Mouse (Mus musculus) gonadal fat pad, adult 2 months (tissue): Measurements from ENCODE around the gene Rxra. TPM values are rescaled to one million over a fixed set of nuclear protein-coding genes. Genes with fewer than 3 reads are reported as not detected.

Experiments
- DNase-seq: peaks from one replicate; pipeline ENCODE4 v3.0.0-alpha.2; 2012; ENCODE audit warnings: low read depth
- polyA plus RNA-seq: library from polyadenylated mRNA; depleted of rRNA; stranded (reverse); fragments of >200 nt; gene quantifications from 2 replicates; pipeline ENCODE4 v1.2.3, GENCODE M21; 2012

Gene Rxra
- polyA plus RNA-seq, 1 experiment = 82.3 TPM

- DNase-seq = no peak
Observed at GRCm38 (mm10) chr2:27702283-27702682, 26.0 kb downstream of the Rxra start.

- DNase-seq = no peak
Observed at GRCm38 (mm10) chr2:27702904-27703666, 26.8 kb downstream of the Rxra start.

- no peak for DNase-seq
Observed at GRCm38 (mm10) chr2:27703852-27704640, 27.8 kb downstream of the Rxra start.

- no peak for DNase-seq
Observed at GRCm38 (mm10) chr2:27704641-27705040, 28.4 kb downstream of the Rxra start.

GRCm38 (mm10) chr2:27710871-27711382, 34.7 kb downstream of the Rxra start:
- DNase-seq = no peak

GRCm38 (mm10) chr2:27712626-27713025, 36.4 kb downstream of the Rxra start:
- no peak for DNase-seq

GRCm38 (mm10) chr2:27713378-27713777, 37.1 kb downstream of the Rxra start:
- DNase-seq = no peak

- DNase-seq = no peak
Observed at GRCm38 (mm10) chr2:27714131-27714530, 37.9 kb downstream of the Rxra start.

- no peak for DNase-seq
Observed at GRCm38 (mm10) chr2:27715221-27715620, 39.0 kb downstream of the Rxra start.

GRCm38 (mm10) chr2:27716339-27716738, 40.1 kb downstream of the Rxra start:
- DNase-seq = no peak

- DNase-seq = no peak
Observed at GRCm38 (mm10) chr2:27718191-27718590, 42.0 kb downstream of the Rxra start.

GRCm38 (mm10) chr2:27719601-27720000, 43.4 kb downstream of the Rxra start:
- DNase-seq = no peak

GRCm38 (mm10) chr2:27721611-27722010, 45.4 kb downstream of the Rxra start:
- DNase-seq = peak; percentile 95

- DNase-seq = no peak
Observed at GRCm38 (mm10) chr2:27724729-27725316, 48.6 kb downstream of the Rxra start.

GRCm38 (mm10) chr2:27727994-27728854, 52.0 kb downstream of the Rxra start:
- DNase-seq = no peak

GRCm38 (mm10) chr2:27729009-27729408, 52.8 kb downstream of the Rxra start:
- DNase-seq = no peak

- no peak for DNase-seq
Observed at GRCm38 (mm10) chr2:27730002-27730905, 54.0 kb downstream of the Rxra start.

- DNase-seq = no peak
Observed at GRCm38 (mm10) chr2:27733021-27733420, 56.8 kb downstream of the Rxra start.

GRCm38 (mm10) chr2:27734328-27734727, 58.1 kb downstream of the Rxra start:
- no peak for DNase-seq

GRCm38 (mm10) chr2:27734800-27735199, 58.6 kb downstream of the Rxra start:
- DNase-seq = no peak
